ENCODE assay signal across 8 mouse cellular contexts in the genomic region with DNA sequence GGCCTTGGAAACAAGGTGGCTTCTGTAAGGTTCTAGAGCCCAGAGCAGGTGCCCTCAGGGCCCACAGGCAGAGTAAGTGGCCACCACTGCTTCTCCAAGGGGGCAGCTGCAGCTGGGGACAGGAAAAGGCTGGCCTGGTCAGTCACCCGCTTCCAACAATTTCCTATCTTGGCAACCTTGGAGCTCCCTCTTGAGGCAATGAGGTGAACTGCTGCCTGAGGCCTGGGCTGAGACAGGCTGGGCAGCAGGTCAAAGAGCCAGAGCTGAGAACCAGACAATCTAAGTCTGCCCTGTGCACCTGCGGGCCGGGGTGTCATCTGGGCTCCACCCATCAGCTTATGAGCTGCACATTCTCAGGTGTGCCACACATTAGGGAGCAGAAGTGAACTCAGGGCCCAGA. TPM values are rescaled to one million over a fixed set of nuclear protein-coding genes. Genes with fewer than 3 reads are reported as not detected.
A peak's percentile ranks its signal among the peaks of the same experiment; 100 is the strongest.
DNase-seq lines count a peak whose midpoint lies in the region; ATAC-seq and TF ChIP-seq lines count a peak whose summit lies in the region.

No protein-coding gene starts in this region.

- no peak overlapping the region for H3K4me2 ChIP-seq in kidney, embryonic 15.5 days
- no peak overlapping the region for H3K4me2 ChIP-seq in limb, embryonic 14.5 days (replicated peaks; ENCODE audit: low read depth, low read length, severe bottlenecking)

- H3K27me3 ChIP-seq in kidney, embryonic 15.5 days = no peaks in the 10 kb centered on the region
- H3K27me3 ChIP-seq in limb, embryonic 14.5 days (ENCODE audit: control insufficient read depth, insufficient read depth, low read length) = no peaks in the 10 kb centered on the region

- H3K9me3 ChIP-seq in kidney, embryonic 15.5 days (replicated peaks) = no peaks in the 10 kb centered on the region
- no peaks in the 10 kb centered on the region for H3K9me3 ChIP-seq in limb, embryonic 14.5 days (ENCODE audit: control insufficient read depth, low read length)

- H3K4me1 ChIP-seq in cortical plate, adult 2 months (ENCODE audit: control insufficient read depth, insufficient read depth, low read length) = no peaks in the 10 kb centered on the region
- 0 out of 2 replicates have a peak, but pooled peaks cover 3% of the 10 kb centered on the region for H3K4me1 ChIP-seq in kidney, embryonic 15.5 days
- H3K4me1 ChIP-seq in limb, embryonic 14.5 days (ENCODE audit: control insufficient read depth, insufficient read depth, low read length) = no peaks in the 10 kb centered on the region

- H3K9ac ChIP-seq in kidney, embryonic 15.5 days = no peak overlapping the region
- H3K9ac ChIP-seq in limb, embryonic 14.5 days (ENCODE audit: low read depth, low read length, severe bottlenecking) = no peak overlapping the region

- DNase-seq in 3T3-L1 (ENCODE audit: low read depth, low spot score) (peak; percentile 81), ZHBTc4 (ENCODE audit: low read depth, low spot score) (peak; percentile 72)
- peak; percentile 85 to 95 for DNase-seq in heart, adult 18-20 months
- peak; percentile 57 for DNase-seq in limb, embryonic 14.5 days (ENCODE audit: low spot score)
- peak; percentile 87 for DNase-seq in testis, postnatal 10 days (ENCODE audit: low spot score)

- no peak overlapping the region for H3K27ac ChIP-seq in cortical plate, adult 2 months (ENCODE audit: insufficient read depth, low read length)
- H3K27ac ChIP-seq in kidney, embryonic 15.5 days = no peak overlapping the region
- H3K27ac ChIP-seq in limb, embryonic 14.5 days (replicated peaks; ENCODE audit: low read depth, low read length) = no peak overlapping the region

- peak; percentile 89 for TF ChIP-seq CTCF in cortical plate, adult 2 months (IDR thresholded peaks at IDR 0.05; ENCODE audit: extremely low read depth, insufficient read depth, low read length)

- H3K36me3 ChIP-seq in kidney, embryonic 15.5 days = no peaks in the 10 kb centered on the region
- H3K36me3 ChIP-seq in limb, embryonic 14.5 days (ENCODE audit: control insufficient read depth, insufficient read depth, low read length) = no peaks in the 10 kb centered on the region

- peak; percentile 78; the same call in 1 of the 2 replicates for ATAC-seq in kidney, embryonic 15.5 days (replicated peaks; ENCODE audit: low FRiP score)
- no peak for ATAC-seq in limb, embryonic 14.5 days (ENCODE audit: low FRiP score, low read depth)
- peak; percentile 88 for ATAC-seq in neutrophil, adult 5-6 weeks (ENCODE audit: extremely low read depth, insufficient number of reproducible peaks, low FRiP score, poor library complexity, severe bottlenecking)

- no peak for TF ChIP-seq POLR2A in cortical plate, adult 2 months (IDR thresholded peaks at IDR 0.05; ENCODE audit: extremely low read depth, insufficient read depth, low read length)
- TF ChIP-seq POLR2A in limb, embryonic 14.5 days (IDR thresholded peaks at IDR 0.05; ENCODE audit: borderline replicate concordance, extremely low read depth, insufficient read depth, insufficient read length) = no peak

- WGBS in kidney, embryonic 15.5 days = 30% methylated on average over 3 of the region's 3 CpGs
- 26% methylated on average over 3 of the region's 3 CpGs for WGBS in limb, embryonic 14.5 days

- H3K4me3 ChIP-seq in cortical plate, adult 2 months (ENCODE audit: insufficient read depth, low read length) = no peak overlapping the region
- no peak overlapping the region for H3K4me3 ChIP-seq in kidney, embryonic 15.5 days (replicated peaks)
- H3K4me3 ChIP-seq in limb, embryonic 14.5 days (replicated peaks; ENCODE audit: low read length) = no peak overlapping the region

RNA-seq across cellular contexts. Expression of a gene that starts 3.5 kb away (rescaled TPM):
- 38.2 and 40.9 TPM in 2 replicates for polyA plus RNA-seq in cortical plate, adult 2 months (2012; rRNA removed)
- total RNA-seq in heart, adult 18-20 months (2021) = under 1 TPM; 0.80 to 0.92 TPM
- polyA plus RNA-seq in kidney, embryonic 15.5 days (2015; fragmentation: Nextera tagmentation; extraction: Ambion mirVana) = 6.6 and 7.3 TPM in 2 replicates
- polyA plus RNA-seq in limb, embryonic 14.5 days (2012; rRNA removed) = 11.0 and 12.3 TPM in 2 replicates
- 10.1 and 12.5 TPM in 2 replicates for polyA plus RNA-seq in limb, embryonic 14.5 days (2014; fragmentation: Nextera tagmentation; extraction: Ambion mirVana)
- 12.9 and 15.5 TPM in 2 replicates for total RNA-seq in neutrophil, adult 5-6 weeks (2017)

RNA-seq across cellular contexts. Expression of a gene that starts 18.7 kb away (rescaled TPM):
- polyA plus RNA-seq in cortical plate, adult 2 months (2012; rRNA removed) = 0.08 TPM in 1 of 2 replicates, not detected in the other
- not detected for total RNA-seq in heart, adult 18-20 months (2021)
- polyA plus RNA-seq in kidney, embryonic 15.5 days (2015; fragmentation: Nextera tagmentation; extraction: Ambion mirVana) = 0.18 TPM in 1 of 2 replicates, not detected in the other
- polyA plus RNA-seq in limb, embryonic 14.5 days (2012; rRNA removed) = 1.6 and 2.4 TPM in 2 replicates
- 3.4 and 4.0 TPM in 2 replicates for polyA plus RNA-seq in limb, embryonic 14.5 days (2014; fragmentation: Nextera tagmentation; extraction: Ambion mirVana)
- not detected in 2 replicates for total RNA-seq in neutrophil, adult 5-6 weeks (2017)

RNA-seq across cellular contexts. Expression of a gene that starts 37.0 kb away (rescaled TPM):
- 22.8 and 23.3 TPM in 2 replicates for polyA plus RNA-seq in cortical plate, adult 2 months (2012; rRNA removed)
- total RNA-seq in heart, adult 18-20 months (2021) = 10 to 100 TPM; 21.6 to 23.5 TPM
- polyA plus RNA-seq in kidney, embryonic 15.5 days (2015; fragmentation: Nextera tagmentation; extraction: Ambion mirVana) = 32.4 and 37.1 TPM in 2 replicates
- 31.9 and 34.9 TPM in 2 replicates for polyA plus RNA-seq in limb, embryonic 14.5 days (2012; rRNA removed)
- 25.7 and 26.0 TPM in 2 replicates for polyA plus RNA-seq in limb, embryonic 14.5 days (2014; fragmentation: Nextera tagmentation; extraction: Ambion mirVana)
- total RNA-seq in neutrophil, adult 5-6 weeks (2017) = 25.1 and 29.1 TPM in 2 replicates

RNA-seq across cellular contexts. Expression of a gene that starts 49.8 kb away (rescaled TPM):
- polyA plus RNA-seq in cortical plate, adult 2 months (2012; rRNA removed) = 0.04 TPM in 2 replicates
- 100 to 1,000 TPM; 145 to 150 TPM for total RNA-seq in heart, adult 18-20 months (2021)
- polyA plus RNA-seq in kidney, embryonic 15.5 days (2015; fragmentation: Nextera tagmentation; extraction: Ambion mirVana) = 0.38 and 0.41 TPM in 2 replicates
- 1.4 TPM in 2 replicates for polyA plus RNA-seq in limb, embryonic 14.5 days (2012; rRNA removed)
- polyA plus RNA-seq in limb, embryonic 14.5 days (2014; fragmentation: Nextera tagmentation; extraction: Ambion mirVana) = 1.4 and 2.2 TPM in 2 replicates
- total RNA-seq in neutrophil, adult 5-6 weeks (2017) = not detected in 2 replicates

RNA-seq across cellular contexts. Expression of a gene that starts 54.3 kb away (rescaled TPM):
- 945 and 968 TPM in 2 replicates for polyA plus RNA-seq in cortical plate, adult 2 months (2012; rRNA removed)
- total RNA-seq in heart, adult 18-20 months (2021) = 100 to 1,000 TPM; 538 to 567 TPM
- polyA plus RNA-seq in kidney, embryonic 15.5 days (2015; fragmentation: Nextera tagmentation; extraction: Ambion mirVana) = 1,407 and 1,464 TPM in 2 replicates
- 2,717 and 3,331 TPM in 2 replicates for polyA plus RNA-seq in limb, embryonic 14.5 days (2012; rRNA removed)
- 2,066 and 2,128 TPM in 2 replicates for polyA plus RNA-seq in limb, embryonic 14.5 days (2014; fragmentation: Nextera tagmentation; extraction: Ambion mirVana)
- 1,686 and 1,792 TPM in 2 replicates for total RNA-seq in neutrophil, adult 5-6 weeks (2017)
